ENCODE assay signal across 24 mouse cellular contexts in the genomic region with DNA sequence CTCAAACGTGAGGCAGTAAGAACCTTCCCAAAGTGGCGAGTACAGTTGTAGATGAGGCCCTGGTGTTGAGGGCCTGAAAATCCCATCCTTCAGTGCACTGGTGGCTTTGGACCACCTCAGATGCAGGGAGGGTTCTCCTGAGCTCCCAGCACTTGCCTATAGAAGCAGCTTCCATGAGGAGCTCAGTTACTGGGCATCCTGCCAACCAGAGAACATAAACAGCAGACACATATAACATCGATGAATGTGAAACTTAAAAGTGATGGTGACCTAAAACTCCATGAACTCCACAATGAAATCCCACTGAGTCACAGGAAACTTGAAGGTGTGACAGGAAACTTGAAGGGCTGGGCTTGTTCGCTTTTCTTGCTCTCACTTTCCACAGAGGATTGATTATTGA.
A peak's percentile ranks its signal among the peaks of the same experiment; 100 is the strongest.
DNase-seq lines count a peak whose midpoint lies in the region; ATAC-seq and TF ChIP-seq lines count a peak whose summit lies in the region.
"Had no signal": no experiment of that assay in that cellular context is flagged by ENCODE, and none has a peak within 500 bp of the region (broad histone marks: within the 10 kb centered on the region; RNA-seq: fewer than 3 reads in every experiment).

No protein-coding gene starts in this region.

- WGBS in forebrain, embryonic 14.5 days: 68% methylated on average over 4 of the region's 4 CpGs
- 66% methylated on average over 4 of the region's 4 CpGs for WGBS in forebrain, embryonic 16.5 days
- WGBS in midbrain, embryonic 10.5 days: 91% methylated on average over 4 of the region's 4 CpGs
- WGBS in midbrain, embryonic 15.5 days: 87% methylated on average over 4 of the region's 4 CpGs
- WGBS in stomach, postnatal 0 days: 58% methylated on average over 4 of the region's 4 CpGs

- H3K4me2 ChIP-seq in forebrain, embryonic 14.5 days (ENCODE audit: low read length): no peak overlapping the region
- no peak overlapping the region for H3K4me2 ChIP-seq in forebrain, embryonic 16.5 days (ENCODE audit: low read length)
- H3K4me2 ChIP-seq in midbrain, embryonic 15.5 days: no peak overlapping the region
- no peak overlapping the region for H3K4me2 ChIP-seq in stomach, postnatal 0 days (replicated peaks; ENCODE audit: low read depth)
- H3K4me2 ChIP-seq: embryonic facial prominence, embryonic 15.5 days; forebrain, embryonic 15.5 days; heart, embryonic 11.5 days; heart, embryonic 15.5 days; hindbrain, embryonic 13.5 days had no signal

- no peak for TF ChIP-seq POLR2A in brain, embryonic 14.5 days (IDR thresholded peaks at IDR 0.05; ENCODE audit: borderline replicate concordance, extremely low read depth, insufficient read depth, insufficient read length, poor library complexity, severe bottlenecking)

- ATAC-seq in forebrain, embryonic 14.5 days: no peak
- no peak for ATAC-seq in forebrain, embryonic 16.5 days
- ATAC-seq in midbrain, embryonic 15.5 days (replicated peaks): no peak
- ATAC-seq in stomach, postnatal 0 days (ENCODE audit: low FRiP score, low TSS enrichment): no peak
- ATAC-seq: forebrain, embryonic 15.5 days; hindbrain, postnatal 0 days had no signal

- TF ChIP-seq EP300 in stomach, postnatal 0 days (optimal IDR thresholded peaks at IDR 0.05): no peak

- no peak overlapping the region for H3K9ac ChIP-seq in forebrain, embryonic 14.5 days (ENCODE audit: low read length)
- no peak overlapping the region for H3K9ac ChIP-seq in forebrain, embryonic 16.5 days (replicated peaks; ENCODE audit: low read depth, low read length)
- H3K9ac ChIP-seq in midbrain, embryonic 15.5 days: no peak overlapping the region
- H3K9ac ChIP-seq in stomach, postnatal 0 days (ENCODE audit: low read length): no peak overlapping the region
- H3K9ac ChIP-seq: embryonic facial prominence, embryonic 15.5 days; forebrain, embryonic 15.5 days; heart, embryonic 15.5 days; hindbrain, embryonic 13.5 days had no signal

- no peak overlapping the region for H3K4me3 ChIP-seq in forebrain, embryonic 14.5 days (ENCODE audit: low read depth, low read length)
- H3K4me3 ChIP-seq in forebrain, embryonic 16.5 days (replicated peaks; ENCODE audit: low read length): no peak overlapping the region
- H3K4me3 ChIP-seq in midbrain, embryonic 10.5 days: no peak overlapping the region
- H3K4me3 ChIP-seq in midbrain, embryonic 15.5 days: no peak overlapping the region
- no peak overlapping the region for H3K4me3 ChIP-seq in stomach, postnatal 0 days (ENCODE audit: low read depth, low read length)
- H3K4me3 ChIP-seq: embryonic facial prominence, embryonic 15.5 days; erythroblast, embryonic 14.5 days; forebrain, embryonic 10.5 days; forebrain, embryonic 15.5 days; heart, adult 2 months; heart, embryonic 15.5 days; hindbrain, embryonic 13.5 days had no signal

- TF ChIP-seq CTCF in brain, embryonic 14.5 days (IDR thresholded peaks at IDR 0.05; ENCODE audit: borderline replicate concordance, extremely low read depth, insufficient read depth, insufficient read length): no peak
- no peak for TF ChIP-seq CTCF in stomach, postnatal 0 days (IDR thresholded peaks at IDR 0.05; ENCODE audit: low read depth)

- intact Hi-C loops in gastrocnemius, postnatal 14 days (cut with DNase I; ENCODE audit: low total_unique reads): no loop called here

- peak; percentile 32 for DNase-seq in forebrain, embryonic 14.5 days (ENCODE audit: low spot score)
- DNase-seq in midbrain, embryonic 10.5 days (ENCODE audit: low spot score): no peak
- peak; percentile 48 for DNase-seq in brain, embryonic 14.5 days (ENCODE audit: low read depth)
- DNase-seq in stomach, postnatal 0 days (ENCODE audit: low spot score): no peak
- no peak for DNase-seq in gastrocnemius, postnatal 14 days
- DNase-seq: adrenal gland, adult 8-10 months; adrenal gland, postnatal 36 days; cerebellum, adult 11-12 months; cerebellum, adult 9-10 months; cerebellum, postnatal 36 days; gastrocnemius, postnatal 10 days; heart, adult 2 months; heart, postnatal 14 days had no signal

- H3K4me1 ChIP-seq in forebrain, embryonic 14.5 days (ENCODE audit: control insufficient read depth, insufficient read depth, low read length): no peaks in the 10 kb centered on the region
- H3K4me1 ChIP-seq in forebrain, embryonic 16.5 days (replicated peaks; ENCODE audit: control insufficient read depth, insufficient read depth, low read length): no peaks in the 10 kb centered on the region
- H3K4me1 ChIP-seq in midbrain, embryonic 10.5 days: peaks cover 43% of the 10 kb centered on the region
- no peaks in the 10 kb centered on the region for H3K4me1 ChIP-seq in midbrain, embryonic 15.5 days
- H3K4me1 ChIP-seq in stomach, postnatal 0 days (replicated peaks; ENCODE audit: control insufficient read depth, insufficient read depth): no peaks in the 10 kb centered on the region
- H3K4me1 ChIP-seq: forebrain, embryonic 15.5 days; hindbrain, embryonic 13.5 days had no signal

- no peaks in the 10 kb centered on the region for H3K27me3 ChIP-seq in forebrain, embryonic 14.5 days (replicated peaks; ENCODE audit: control insufficient read depth, insufficient read depth, low read length)
- H3K27me3 ChIP-seq in forebrain, embryonic 16.5 days (replicated peaks; ENCODE audit: control insufficient read depth, insufficient read depth, low read length): no peaks in the 10 kb centered on the region
- H3K27me3 ChIP-seq in midbrain, embryonic 10.5 days (ENCODE audit: low read depth, poor library complexity, severe bottlenecking): peaks cover 85% of the 10 kb centered on the region
- peaks cover 4% of the 10 kb centered on the region for H3K27me3 ChIP-seq in midbrain, embryonic 15.5 days (replicated peaks)
- no peaks in the 10 kb centered on the region for H3K27me3 ChIP-seq in stomach, postnatal 0 days (ENCODE audit: control insufficient read depth, insufficient read depth, low read length)
- H3K27me3 ChIP-seq: CH12.LX; embryonic facial prominence, embryonic 15.5 days; forebrain, embryonic 15.5 days; heart, embryonic 15.5 days; hindbrain, embryonic 13.5 days had no signal

- H3K9me3 ChIP-seq in forebrain, embryonic 14.5 days (replicated peaks; ENCODE audit: control insufficient read depth, low read length): no peaks in the 10 kb centered on the region
- H3K9me3 ChIP-seq in forebrain, embryonic 16.5 days (ENCODE audit: control insufficient read depth, low read length): no peaks in the 10 kb centered on the region
- no peaks in the 10 kb centered on the region for H3K9me3 ChIP-seq in midbrain, embryonic 10.5 days (replicated peaks)
- no peaks in the 10 kb centered on the region for H3K9me3 ChIP-seq in midbrain, embryonic 15.5 days
- H3K9me3 ChIP-seq in stomach, postnatal 0 days (ENCODE audit: control insufficient read depth, low read length): no peaks in the 10 kb centered on the region
- H3K9me3 ChIP-seq: embryonic facial prominence, embryonic 15.5 days; forebrain, embryonic 10.5 days; forebrain, embryonic 15.5 days; heart, embryonic 15.5 days; hindbrain, embryonic 13.5 days had no signal

- H3K27ac ChIP-seq in forebrain, embryonic 14.5 days (ENCODE audit: low read depth, low read length): no peak overlapping the region
- H3K27ac ChIP-seq in forebrain, embryonic 16.5 days (ENCODE audit: low read length): no peak overlapping the region
- 0 out of 2 replicates have a peak overlapping the region, but pooled peaks have one; percentile 23 for H3K27ac ChIP-seq in midbrain, embryonic 10.5 days (replicated peaks)
- H3K27ac ChIP-seq in midbrain, embryonic 15.5 days: no peak overlapping the region
- H3K27ac ChIP-seq in stomach, postnatal 0 days (replicated peaks): no peak overlapping the region
- H3K27ac ChIP-seq: embryonic facial prominence, embryonic 15.5 days; forebrain, embryonic 10.5 days; forebrain, embryonic 15.5 days; heart, adult 2 months; heart, embryonic 15.5 days; hindbrain, embryonic 13.5 days; hindbrain, postnatal 0 days had no signal

- H3K36me3 ChIP-seq in forebrain, embryonic 14.5 days (ENCODE audit: control insufficient read depth, insufficient read depth, low read length): no peaks in the 10 kb centered on the region
- H3K36me3 ChIP-seq in forebrain, embryonic 16.5 days (ENCODE audit: control insufficient read depth, insufficient read depth): no peaks in the 10 kb centered on the region
- H3K36me3 ChIP-seq in midbrain, embryonic 10.5 days: no peaks in the 10 kb centered on the region
- H3K36me3 ChIP-seq in midbrain, embryonic 15.5 days (replicated peaks): no peaks in the 10 kb centered on the region
- H3K36me3 ChIP-seq in stomach, postnatal 0 days (ENCODE audit: control insufficient read depth, insufficient read depth, low read length): no peaks in the 10 kb centered on the region
- H3K36me3 ChIP-seq: embryonic facial prominence, embryonic 15.5 days; forebrain, embryonic 10.5 days; forebrain, embryonic 15.5 days; heart, embryonic 15.5 days; hindbrain, embryonic 13.5 days had no signal

Comparison
In these comparisons a context has a peak if more than half of its experiments do, and no peak if none do; other contexts are left out.
1. DNase-seq: peak in forebrain, embryonic 14.5 days (single experiment) and brain, embryonic 14.5 days (single experiment); none in midbrain, embryonic 10.5 days (single experiment), stomach, postnatal 0 days (single experiment) and gastrocnemius, postnatal 14 days (single experiment).